Mouse (Mus musculus): ENCODE measurements at regions not wholly inside any gene's neighbourhood (a gene's known extent, or its start where the extent isn't known, plus 50 kb on each side); places are given as distances from the start of the nearest gene placed in this dataset.

DNA sequence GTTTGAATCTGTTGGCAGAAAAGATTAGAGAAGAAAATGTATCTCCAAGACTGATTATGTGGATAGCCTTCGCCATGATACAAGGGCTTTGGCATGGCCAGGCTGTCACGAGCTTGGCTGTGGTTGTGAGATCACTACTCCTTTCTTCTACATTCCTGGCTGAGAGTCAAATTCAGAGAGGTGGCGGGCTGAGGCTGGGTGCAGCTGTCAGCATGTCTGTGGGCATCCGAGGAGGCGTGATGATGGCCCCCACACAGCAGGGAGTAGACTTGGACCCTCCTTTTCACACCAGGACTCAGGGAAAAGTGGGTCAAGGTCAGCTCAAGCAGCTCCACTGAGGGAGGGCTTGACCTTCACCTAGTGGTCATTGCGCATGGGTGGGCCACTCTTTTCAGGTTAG, 186.3 kb upstream of the Fam241a start:
- TF ChIP-seq ETS1 (conservative IDR thresholded peaks at IDR 0.05; ENCODE audit: low read depth, low read length) (no peak), CTCF (conservative IDR thresholded peaks at IDR 0.05 in 1 of 2, IDR thresholded peaks at IDR 0.05 in 1 of 2; ENCODE audit: low read depth in 2 of 2, low read length in 2 of 2) (no peak), SMC3 (IDR thresholded peaks at IDR 0.05; ENCODE audit: low read depth, low read length) (no peak)
